12 mouse cellular contexts compared by ENCODE assay signal in the genomic region with DNA sequence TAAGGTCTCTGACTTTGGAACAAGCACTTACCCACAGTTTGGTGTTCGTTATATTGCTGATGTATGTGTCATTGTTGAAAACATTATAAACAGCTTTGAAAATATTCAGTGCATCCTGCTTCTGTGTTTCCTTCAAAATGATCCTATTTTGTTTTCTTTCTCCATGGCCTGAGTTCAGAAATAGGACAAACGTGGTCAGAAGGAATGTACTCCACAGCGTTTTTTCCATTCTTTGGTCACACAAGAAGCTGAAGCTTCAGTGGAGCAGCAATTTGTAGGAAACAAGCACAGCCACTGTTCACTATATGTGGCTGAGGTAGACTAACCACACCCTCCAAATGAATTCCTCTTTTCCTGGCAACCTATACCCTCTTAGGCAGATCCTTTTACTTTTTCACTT.
"Had no signal": no experiment of that assay in that cellular context is flagged by ENCODE, and none has a peak within 500 bp of the region (broad histone marks: within the 10 kb centered on the region; RNA-seq: fewer than 3 reads in every experiment).

No protein-coding gene starts in this region.

- DNase-seq: retina, postnatal 1 day; right cerebral cortex, adult 18-20 months; right cerebral cortex, postnatal 14 days; right cerebral cortex, postnatal 25 days; right cerebral cortex, postnatal 4 days; spleen, adult 18-20 months; thymus, adult 18-20 months; thymus, adult 2 months; thymus, postnatal 14 days; thymus, postnatal 25 days; thymus, postnatal 36 days; thymus, postnatal 4 days had no signal
